In the genomic region with DNA sequence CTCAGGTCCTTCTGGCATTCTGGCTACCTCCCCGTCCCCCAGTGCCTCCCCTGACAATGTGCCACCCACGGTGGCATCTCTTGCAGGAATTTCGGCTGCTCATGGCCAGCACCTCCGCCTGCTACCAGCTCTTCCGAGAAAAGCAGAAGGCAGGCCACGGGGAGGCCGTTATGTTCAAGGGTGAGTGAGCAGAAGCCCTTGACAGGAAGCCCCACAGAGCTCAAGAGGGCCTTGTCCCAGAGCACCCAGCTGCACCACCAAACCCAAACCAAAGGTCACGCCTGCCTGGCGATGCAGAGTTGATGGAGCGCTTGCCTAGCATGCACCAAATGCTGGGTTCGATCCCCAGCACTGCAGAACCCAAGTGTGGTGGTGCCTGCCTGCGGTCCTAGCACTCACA, we compare ENCODE assay signal across 15 mouse cellular contexts. TPM values are rescaled to one million over a fixed set of nuclear protein-coding genes. Genes with fewer than 3 reads are reported as not detected.
DNase-seq lines count a peak whose midpoint lies in the region; TF ChIP-seq lines count a peak whose summit lies in the region.
"Had no signal": no experiment of that assay in that cellular context is flagged by ENCODE, and none has a peak within 500 bp of the region (broad histone marks: within the 10 kb centered on the region; RNA-seq: fewer than 3 reads in every experiment).

No protein-coding gene starts in this region.

- no peak for TF ChIP-seq POLR2A in bone marrow, adult 2 months (IDR thresholded peaks at IDR 0.05; ENCODE audit: borderline replicate concordance, control insufficient read depth, low read depth, low read length)

- TF ChIP-seq CTCF in layer of hippocampus, adult 2 months (conservative IDR thresholded peaks at IDR 0.05): no peak
- no peak for TF ChIP-seq CTCF in bone marrow, adult 2 months (IDR thresholded peaks at IDR 0.05; ENCODE audit: control insufficient read depth, insufficient read depth, low read length)

- peak overlapping the region; percentile 55 for H3K27ac ChIP-seq in layer of hippocampus, adult 2 months
- peak overlapping the region; percentile 89 for H3K27ac ChIP-seq in bone marrow, adult 2 months (ENCODE audit: control insufficient read depth, insufficient read depth, low read depth, low read length, poor library complexity)
- H3K27ac ChIP-seq: heart, adult 2 months; limb, embryonic 15.5 days; neural tube, embryonic 15.5 days had no signal

- 24% methylated on average over 12 of the region's 12 CpGs for WGBS in bone marrow, adult 2 months

- H3K4me1 ChIP-seq in bone marrow, adult 2 months (ENCODE audit: control insufficient read depth, insufficient read depth, low read length): peaks cover 7% of the 10 kb centered on the region
- H3K4me1 ChIP-seq: limb, embryonic 15.5 days; neural tube, embryonic 15.5 days had no signal

- H3K4me3 ChIP-seq in layer of hippocampus, adult 2 months: no peak overlapping the region
- no peak overlapping the region for H3K4me3 ChIP-seq in bone marrow, adult 2 months (replicated peaks; ENCODE audit: control insufficient read depth, low read depth, low read length)
- H3K4me3 ChIP-seq: heart, adult 2 months; limb, embryonic 15.5 days; neural tube, embryonic 15.5 days had no signal

- no peak for DNase-seq in layer of hippocampus, adult 2 months (ENCODE audit: low spot score in 2 of 2)
- no peak for DNase-seq in layer of hippocampus, adult 18-20 months (ENCODE audit: low spot score in 2 of 2)
- peak; percentile 58 to 69 for DNase-seq in natural killer cell, adult 2 months (ENCODE audit: low spot score in 2 of 2)
- peak; percentile 77 for DNase-seq in thymus, postnatal 14 days
- DNase-seq in adrenal gland, postnatal 10 days: no peak
- no peak for DNase-seq in left cerebral cortex, adult 11 months (ENCODE audit: low spot score)
- DNase-seq in cerebellum, adult 18-20 months: no peak
- DNase-seq: adrenal gland, postnatal 36 days; cerebellum, adult 2 months; lung, postnatal 14 days; right cerebral cortex, postnatal 4 days had no signal

RNA-seq across cellular contexts. Expression of gene Sdhb, which starts 16.6 kb away (rescaled TPM):
- 100 to 1,000 TPM; 170 to 183 TPM for total RNA-seq in layer of hippocampus, adult 2 months (2021)
- total RNA-seq in layer of hippocampus, adult 18-20 months (2021): 100 to 1,000 TPM; 183 to 190 TPM
- polyA plus RNA-seq in bone marrow, adult 2 months (2011; ENCODE audit: insufficient read depth, insufficient read length, low replicate concordance, missing spikeins): 33.6 and 65.3 TPM in 2 replicates
- 100 to 1,000 TPM; 722 to 784 TPM for total RNA-seq in adrenal gland, postnatal 10 days (2021)

RNA-seq across cellular contexts. Expression of gene Padi2, which starts 38.2 kb away (rescaled TPM):
- 10 to 100 TPM; 20.2 to 26.5 TPM for total RNA-seq in layer of hippocampus, adult 2 months (2021)
- 10 to 100 TPM; 25.0 to 27.3 TPM for total RNA-seq in layer of hippocampus, adult 18-20 months (2021)
- 5.6 and 11.4 TPM in 2 replicates for polyA plus RNA-seq in bone marrow, adult 2 months (2011; ENCODE audit: insufficient read depth, insufficient read length, low replicate concordance, missing spikeins)
- total RNA-seq in adrenal gland, postnatal 10 days (2021): 1 to 10 TPM; 2.4 to 5.5 TPM

RNA-seq across cellular contexts. Expression of gene Atp13a2, which starts 42.3 kb away (rescaled TPM):
- total RNA-seq in layer of hippocampus, adult 2 months (2021): 100 to 1,000 TPM; 155 to 162 TPM
- total RNA-seq in layer of hippocampus, adult 18-20 months (2021): 100 to 1,000 TPM; 151 to 157 TPM
- polyA plus RNA-seq in bone marrow, adult 2 months (2011; ENCODE audit: insufficient read depth, insufficient read length, low replicate concordance, missing spikeins): 28.4 and 46.7 TPM in 2 replicates
- total RNA-seq in adrenal gland, postnatal 10 days (2021): 10 to 100 TPM; 31.9 to 39.9 TPM

Comparison
In these comparisons a context has a peak if more than half of its experiments do, and no peak if none do; other contexts are left out.
1. DNase-seq: peak in natural killer cell, adult 2 months (2 of 2) and thymus, postnatal 14 days (single experiment); none in layer of hippocampus, adult 2 months (0 of 2), layer of hippocampus, adult 18-20 months (0 of 2), adrenal gland, postnatal 10 days (single experiment), left cerebral cortex, adult 11 months (single experiment) and cerebellum, adult 18-20 months (0 of 2).